ENCODE assay signal across 8 mouse cellular contexts in the genomic region with DNA sequence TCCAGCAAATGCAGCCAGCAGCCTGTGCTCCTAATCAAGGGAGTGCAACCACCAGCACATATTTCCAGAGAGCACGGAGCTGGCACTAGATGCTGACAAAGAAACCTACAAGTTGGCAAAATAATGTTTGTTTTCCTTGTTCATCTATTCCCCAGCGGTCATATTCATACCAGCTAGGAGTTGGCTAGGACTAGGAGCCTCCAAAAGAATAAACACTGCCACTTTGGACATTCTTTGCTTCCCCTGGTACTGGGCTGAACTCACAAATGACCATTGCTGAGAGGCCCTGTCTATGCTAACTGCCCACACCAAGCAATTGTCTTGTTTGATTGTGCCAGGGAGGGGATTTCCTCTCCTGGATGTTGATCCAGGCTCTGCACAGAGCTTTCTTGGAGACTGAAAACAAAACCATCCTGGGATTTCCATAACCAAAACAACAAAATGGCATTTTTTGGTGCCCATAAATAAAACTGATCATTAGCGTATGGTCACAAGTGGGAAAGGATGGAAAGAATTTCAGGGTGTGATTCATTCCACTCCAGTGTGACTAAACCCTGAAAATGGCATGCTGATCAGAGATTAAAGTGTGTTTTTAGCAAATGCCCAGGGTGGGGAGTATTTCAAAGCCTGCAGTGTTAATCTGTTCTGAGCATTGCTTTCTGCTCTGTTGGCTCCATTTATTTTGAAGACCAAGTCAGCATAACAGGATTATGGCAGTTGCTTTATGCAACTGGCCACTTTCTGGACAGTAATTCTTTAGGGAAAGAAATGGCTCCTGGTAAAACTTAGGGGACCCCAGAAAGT.
DNase-seq lines count a peak whose midpoint lies in the region; ATAC-seq and TF ChIP-seq lines count a peak whose summit lies in the region.

No protein-coding gene starts in this region.

- 53% methylated on average over 3 of the region's 3 CpGs for WGBS in heart, embryonic 10.5 days
- WGBS in intestine, postnatal 0 days, result 65% methylated on average over 3 of the region's 3 CpGs

- H3K4me3 ChIP-seq in heart, embryonic 10.5 days, result no peak overlapping the region
- H3K4me3 ChIP-seq in embryonic fibroblast, embryonic 13.5 days (ENCODE audit: insufficient read depth, low read length), result no peak overlapping the region
- H3K4me3 ChIP-seq in intestine, postnatal 0 days (ENCODE audit: low read depth, low read length), result no peak overlapping the region
- H3K4me3 ChIP-seq in myocyte, result no peak overlapping the region

- no peak overlapping the region for H3ac ChIP-seq in myocyte (ENCODE audit: control insufficient read depth, insufficient read length)

- TF ChIP-seq POLR2A in embryonic fibroblast, embryonic 13.5 days (IDR thresholded peaks at IDR 0.05; ENCODE audit: low read depth, low read length), result no peak
- TF ChIP-seq POLR2A in myocyte (IDR thresholded peaks at IDR 0.05; ENCODE audit: insufficient read length, low read depth), result no peak

- no peaks in the 10 kb centered on the region for H3K36me3 ChIP-seq in heart, embryonic 10.5 days
- peaks cover 5% of the 10 kb centered on the region; the same call in 1 of the 2 replicates for H3K36me3 ChIP-seq in intestine, postnatal 0 days (ENCODE audit: control insufficient read depth, insufficient read depth)
- H3K36me3 ChIP-seq in myocyte (ENCODE audit: control insufficient read depth, insufficient read depth), result no peaks in the 10 kb centered on the region

- peaks cover 26% of the 10 kb centered on the region for H3K4me1 ChIP-seq in heart, embryonic 10.5 days
- peaks cover 18% of the 10 kb centered on the region for H3K4me1 ChIP-seq in embryonic fibroblast, embryonic 13.5 days (ENCODE audit: control insufficient read depth, insufficient read depth, low read length)
- no peaks in the 10 kb centered on the region for H3K4me1 ChIP-seq in intestine, postnatal 0 days (replicated peaks; ENCODE audit: control insufficient read depth, insufficient read depth, low read length)

- peak overlapping the region; percentile 88 for H3K27ac ChIP-seq in heart, embryonic 10.5 days
- peak overlapping the region; percentile 100 for H3K27ac ChIP-seq in embryonic fibroblast, embryonic 13.5 days (ENCODE audit: insufficient read depth, low read length)
- peak overlapping the region; percentile 10; the same call in 1 of the 2 replicates for H3K27ac ChIP-seq in intestine, postnatal 0 days (ENCODE audit: low read depth, low read length)

- H3K9ac ChIP-seq in intestine, postnatal 0 days (ENCODE audit: low read depth, low read length), result no peak overlapping the region

- H3K4me2 ChIP-seq in intestine, postnatal 0 days (replicated peaks; ENCODE audit: low read depth), result no peak overlapping the region
- peak overlapping the region; percentile 37 for H3K4me2 ChIP-seq in myocyte (ENCODE audit: low read depth)

- H3K27me3 ChIP-seq in heart, embryonic 10.5 days (ENCODE audit: insufficient read depth, poor library complexity, severe bottlenecking), result no peaks in the 10 kb centered on the region
- no peaks in the 10 kb centered on the region for H3K27me3 ChIP-seq in intestine, postnatal 0 days (replicated peaks; ENCODE audit: control insufficient read depth, insufficient read depth, low read length)
- no peaks in the 10 kb centered on the region for H3K27me3 ChIP-seq in myocyte (ENCODE audit: control insufficient read depth, insufficient read depth, insufficient read length)

- no peak for ATAC-seq in intestine, postnatal 0 days

- intact Hi-C loops in heart, postnatal 25 days (cut with DNase I), result loop anchor here (5.0 kb wide), 1 partner anchor 187 kb away; a partner anchor contains a TSS

- no peaks in the 10 kb centered on the region for H3K79me2 ChIP-seq in myocyte (ENCODE audit: control insufficient read depth, insufficient read depth)

- no peak for TF ChIP-seq CTCF in embryonic fibroblast, embryonic 13.5 days (IDR thresholded peaks at IDR 0.05; ENCODE audit: borderline replicate concordance, insufficient read depth, low read length)
- no peak for TF ChIP-seq CTCF in intestine, postnatal 0 days (IDR thresholded peaks at IDR 0.05; ENCODE audit: low read depth)

- H3K9me3 ChIP-seq in heart, embryonic 10.5 days, result no peaks in the 10 kb centered on the region
- H3K9me3 ChIP-seq in intestine, postnatal 0 days (ENCODE audit: control insufficient read depth), result no peaks in the 10 kb centered on the region

- DNase-seq in heart, embryonic 10.5 days (ENCODE audit: low spot score), result no peak
- no peak for DNase-seq in heart, postnatal 25 days (ENCODE audit: low spot score)
- no peak for DNase-seq in adrenal gland, adult 8-10 months
- DNase-seq in embryo, embryonic 11 days, result no peak
- DNase-seq in right cerebral cortex, postnatal 36 days (ENCODE audit: low spot score in 2 of 2), result no peak

TF ChIP-seq in myocyte, 11 proteins besides CTCF, POLR2A, EP300 and RAD21:
- TF ChIP-seq SRF (IDR thresholded peaks at IDR 0.05; ENCODE audit: control insufficient read depth, insufficient read length, low read depth) (no peak), MAX (IDR thresholded peaks at IDR 0.05; ENCODE audit: low read depth) (no peak), USF1 (IDR thresholded peaks at IDR 0.05; ENCODE audit: low read depth) (no peak), MYOD1 (IDR thresholded peaks at IDR 0.05; ENCODE audit: control insufficient read depth in 1 of 3, insufficient read length in 2 of 3, low read depth in 2 of 3) (no peak), CEBPB (IDR thresholded peaks at IDR 0.05; ENCODE audit: insufficient read depth, poor library complexity, severe bottlenecking) (no peak), TCF3 (IDR thresholded peaks at IDR 0.05; ENCODE audit: insufficient read length, low read depth) (no peak), MYOG (IDR thresholded peaks at IDR 0.05; ENCODE audit: control insufficient read depth in 1 of 3, insufficient read depth in 1 of 3, insufficient read length in 2 of 3, low read depth in 2 of 3) (no peak), REST (IDR thresholded peaks at IDR 0.05; ENCODE audit: insufficient read depth, insufficient read length) (no peak), POLR2AphosphoS2 (IDR thresholded peaks at IDR 0.05; ENCODE audit: insufficient read length, low read depth) (no peak), TCF12 (IDR thresholded peaks at IDR 0.05; ENCODE audit: insufficient read depth, poor library complexity, severe bottlenecking) (no peak), E2F4 (IDR thresholded peaks at IDR 0.05; ENCODE audit: insufficient read depth) (no peak)

Comparison
In these comparisons a context has a peak if more than half of its experiments do, and no peak if none do; other contexts are left out.
1. H3K27ac ChIP-seq: peak in every context shown above with its lines; median percentile 100 in embryonic fibroblast, embryonic 13.5 days; 88 in heart, embryonic 10.5 days; 10 in intestine, postnatal 0 days.